Mouse (Mus musculus) cerebellum, adult 11-12 months (tissue): ENCODE results near the gene Pds5b.
A peak's percentile ranks its signal among the peaks of the same experiment; 100 is the strongest.
"Not testable (repeated sequence)": the region's sequence is repeated elsewhere in the genome, so short reads cannot be mapped to it uniquely, and the experiment has no call there.

Experiments
- DNase-seq: peaks from one replicate; pipeline ENCODE4 v3.0.0; 2022

Pds5b gene

GRCm38 (mm10) chr5:150673153-150673835, at the start of gene Pds5b:
TSS of gene Pds5b (plus strand) at chr5:150673739.
- DNase-seq: peak; percentile 95

DNA sequence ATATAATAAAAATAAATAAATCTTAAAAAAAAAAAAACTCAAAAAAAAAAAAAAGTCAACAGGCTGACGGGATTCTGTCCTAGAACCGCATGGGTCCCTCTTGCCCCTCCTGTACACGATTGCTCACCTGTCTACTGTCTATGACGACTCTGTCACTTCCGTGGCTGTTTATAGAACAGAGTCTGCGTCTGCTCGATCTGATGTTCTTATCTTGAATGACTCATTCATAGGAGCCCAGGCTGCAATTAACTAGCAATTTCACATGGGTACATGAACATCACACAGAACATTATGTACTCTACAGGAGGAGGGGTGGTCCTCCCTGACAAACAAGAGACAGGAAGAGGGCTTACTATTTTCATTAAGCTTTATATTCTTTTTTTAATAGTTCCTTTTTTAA, 48.0 kb upstream of the Pds5b start:
- DNase-seq: no peak

DNA sequence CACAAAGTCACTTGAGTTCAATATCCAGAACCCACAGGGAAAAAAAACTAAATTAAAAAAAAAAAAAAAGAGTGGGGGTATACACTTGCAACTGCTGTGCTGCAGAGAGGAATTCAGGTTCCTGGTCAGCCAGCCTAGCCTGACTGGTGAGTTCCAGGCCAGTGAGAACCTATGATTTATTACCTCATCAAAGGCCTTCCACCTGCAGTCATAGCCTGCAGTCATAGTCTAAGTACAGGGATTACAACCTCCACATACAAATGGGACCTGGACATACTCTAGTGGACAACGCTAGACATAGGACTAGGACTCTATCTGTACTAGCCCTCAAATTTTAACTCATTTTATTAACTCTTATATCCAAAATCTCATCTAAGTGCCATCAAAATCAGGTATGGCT, 44.3 kb upstream of the Pds5b start:
- no peak for DNase-seq

DNA sequence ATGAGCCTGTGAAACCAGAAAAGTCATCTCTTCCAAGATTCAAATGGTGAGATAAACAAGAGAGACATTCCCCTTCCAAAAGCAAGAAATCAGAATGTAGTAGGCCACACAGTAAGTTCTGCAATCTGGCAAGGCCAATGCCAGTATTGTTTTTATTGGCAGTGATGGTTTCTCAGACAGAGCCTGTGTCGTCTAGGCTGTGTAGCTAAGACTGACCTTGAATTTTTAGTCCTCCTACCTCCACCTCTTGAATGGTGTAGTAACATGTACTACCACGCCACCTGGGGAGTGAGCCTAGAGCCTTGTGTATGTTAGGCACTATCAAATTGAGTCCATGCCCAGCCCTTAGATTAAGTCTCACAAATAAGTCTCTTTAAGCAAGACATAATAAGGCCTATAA, 43.8 kb upstream of the Pds5b start:
- no peak for DNase-seq

DNA sequence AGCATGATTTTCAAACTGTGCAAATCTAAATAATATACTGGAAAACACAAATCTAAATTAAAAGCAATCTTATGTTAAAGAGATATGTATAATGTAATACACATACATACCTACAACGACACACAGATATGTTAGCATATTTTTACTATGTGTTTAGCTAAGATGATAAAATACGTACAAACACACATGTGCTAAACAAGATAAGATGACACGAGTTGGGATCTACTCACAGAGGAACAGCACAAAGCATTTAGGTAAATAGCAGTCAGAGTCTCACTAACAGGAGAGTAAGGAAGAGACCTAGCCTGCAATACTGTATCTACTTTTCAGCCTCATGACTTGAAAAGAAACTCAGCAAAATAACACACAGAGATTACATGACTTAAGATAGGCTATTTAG, 32.1 kb upstream of the Pds5b start:
- DNase-seq: no peak

GRCm38 (mm10) chr5:150643390-150643789, 30.1 kb upstream of the Pds5b start:
- DNase-seq: not testable (repeated sequence)

- DNase-seq: no peak
Measured at GRCm38 (mm10) chr5:150644926-150645325, 28.6 kb upstream of the Pds5b start.

GRCm38 (mm10) chr5:150652578-150652977, 21.0 kb upstream of the Pds5b start:
- no peak for DNase-seq

GRCm38 (mm10) chr5:150654548-150654947, 19.0 kb upstream of the Pds5b start:
- no peak for DNase-seq

GRCm38 (mm10) chr5:150659425-150659824, 14.1 kb upstream of the Pds5b start:
- not testable (repeated sequence) for DNase-seq

- not testable (repeated sequence) for DNase-seq
Measured at GRCm38 (mm10) chr5:150660296-150660695, 13.2 kb upstream of the Pds5b start.

- not testable (repeated sequence) for DNase-seq
Measured at GRCm38 (mm10) chr5:150663926-150664325, 9.6 kb upstream of the Pds5b start.

- no peak for DNase-seq
Measured at GRCm38 (mm10) chr5:150664794-150665131, 8.8 kb upstream of the Pds5b start.

DNA sequence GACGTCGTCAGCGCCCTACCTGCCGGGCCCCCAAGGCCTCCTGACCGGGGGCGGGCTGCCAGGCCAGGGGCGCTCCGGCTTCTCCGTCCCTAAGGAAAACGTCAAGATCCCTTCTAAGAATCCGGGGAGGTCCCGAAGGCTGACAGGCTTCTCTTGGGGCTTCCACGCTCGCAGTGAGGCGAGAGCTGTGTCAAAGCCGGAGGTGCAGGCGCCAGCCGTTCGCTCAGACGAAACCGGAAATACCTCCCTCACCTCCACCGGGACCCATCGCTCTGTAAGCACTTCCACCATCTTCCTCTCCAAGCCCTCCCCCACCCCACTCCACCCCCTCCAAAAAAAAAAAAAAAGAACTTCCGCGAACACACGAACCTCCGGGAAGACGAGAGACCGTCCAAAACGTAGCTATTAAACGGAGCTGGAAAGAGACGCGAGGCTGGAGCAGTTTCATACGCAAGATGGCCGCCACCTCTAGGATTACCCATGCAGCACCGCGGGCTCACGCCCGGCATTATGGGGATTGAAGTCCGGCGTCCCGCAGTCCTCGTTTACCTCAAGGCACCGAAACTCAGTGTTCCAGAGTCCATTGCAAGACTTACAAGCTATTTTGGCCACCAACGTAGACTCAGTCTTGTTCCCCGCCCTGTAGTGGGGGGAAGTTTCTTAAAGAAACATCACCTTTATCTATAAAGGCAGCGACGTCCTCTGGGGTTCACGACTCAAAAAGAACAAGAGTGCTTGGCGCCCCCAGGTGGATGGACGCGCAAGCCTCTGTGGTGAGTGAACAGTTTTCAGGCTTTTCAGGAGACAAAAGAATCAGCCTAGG, 8.2 kb upstream of the Pds5b start:
- peak; percentile 97 for DNase-seq

- not testable (repeated sequence) for DNase-seq
Measured at GRCm38 (mm10) chr5:150666133-150666739, 7.3 kb upstream of the Pds5b start, which contains the start of gene N4bp2l2. TSS of gene N4bp2l2 (minus strand) at chr5:150666183.

DNA sequence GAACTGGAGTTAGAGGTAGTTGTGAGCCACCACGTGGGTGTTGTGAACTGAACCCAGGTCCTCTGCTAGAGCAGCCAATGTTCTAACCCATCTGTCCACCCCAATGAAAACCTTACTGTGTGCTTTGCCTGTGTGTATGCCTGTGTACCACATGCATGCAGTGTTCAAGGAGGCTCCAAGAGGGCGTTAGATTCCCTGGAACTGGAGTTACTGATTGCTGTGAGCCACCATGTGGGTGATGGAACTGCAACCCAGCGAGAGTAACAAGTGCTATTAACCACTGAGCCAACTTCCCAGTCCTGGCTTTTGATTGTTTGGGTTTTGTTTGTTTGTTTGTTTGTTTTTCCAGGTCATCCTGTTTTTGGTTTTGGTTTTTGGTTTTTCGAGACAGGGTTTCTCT, 4.8 kb upstream of the Pds5b start:
- no peak for DNase-seq

DNA sequence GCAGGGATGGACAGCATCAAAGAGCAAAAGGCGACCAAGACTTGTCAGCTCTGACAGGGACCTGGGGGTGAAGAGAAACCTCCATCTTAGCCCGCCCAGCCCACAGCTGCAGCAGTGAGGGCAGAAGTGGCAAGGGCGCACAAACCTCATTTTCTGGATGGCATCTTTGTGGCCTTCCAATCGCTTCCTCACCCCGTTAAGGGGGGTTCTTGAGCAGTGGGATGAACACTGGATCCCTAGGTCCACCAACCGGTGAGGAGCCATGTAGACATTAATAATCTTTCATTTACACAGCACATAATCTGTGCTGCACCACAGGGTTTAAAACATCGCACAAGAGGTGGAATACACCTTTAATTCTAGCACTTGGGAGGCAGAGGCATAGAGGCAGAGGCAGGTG, 1.2 kb upstream of the Pds5b start:
- peak; percentile 45 for DNase-seq

DNA sequence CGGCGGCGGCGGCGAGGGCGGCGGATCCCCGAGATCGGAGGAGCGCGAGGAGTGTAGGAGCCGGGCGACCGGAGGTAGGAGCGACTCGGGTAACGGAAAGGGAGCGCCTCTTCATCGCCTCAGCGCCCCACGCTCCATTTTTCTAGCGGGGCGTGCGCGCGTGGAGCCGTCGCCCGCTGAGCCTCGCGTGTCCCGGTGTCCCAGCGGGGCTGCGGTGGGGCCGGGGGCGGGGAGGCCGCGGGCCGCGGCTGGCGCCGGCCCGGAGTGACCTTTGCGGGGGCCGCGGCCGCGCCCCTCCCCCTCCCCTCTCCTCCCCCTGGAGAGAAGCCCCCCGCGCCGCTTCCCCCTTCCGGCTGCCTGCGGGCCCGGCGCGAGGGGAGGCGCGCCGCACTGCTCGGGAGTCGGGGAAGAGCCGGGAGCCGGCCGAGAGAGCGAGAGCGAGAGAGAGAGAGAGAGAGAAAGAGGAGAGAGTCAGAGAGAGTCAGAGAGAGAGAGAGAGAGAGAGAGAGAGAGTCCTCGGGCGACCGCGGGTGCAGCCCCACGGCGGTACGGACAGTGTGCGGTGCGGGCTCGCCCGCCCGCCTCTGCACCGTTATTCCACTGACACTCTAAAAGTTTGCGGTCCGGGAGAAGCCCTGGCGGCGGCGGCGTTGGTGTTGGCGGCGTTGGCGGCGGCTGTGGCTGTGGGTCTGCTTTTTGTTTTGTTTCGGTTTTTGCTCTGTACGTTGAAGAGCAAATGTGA, 512 bp downstream of the Pds5b start:
- DNase-seq: no peak

- DNase-seq: no peak
Measured at GRCm38 (mm10) chr5:150674866-150675265, 1.3 kb downstream of the Pds5b start.

DNA sequence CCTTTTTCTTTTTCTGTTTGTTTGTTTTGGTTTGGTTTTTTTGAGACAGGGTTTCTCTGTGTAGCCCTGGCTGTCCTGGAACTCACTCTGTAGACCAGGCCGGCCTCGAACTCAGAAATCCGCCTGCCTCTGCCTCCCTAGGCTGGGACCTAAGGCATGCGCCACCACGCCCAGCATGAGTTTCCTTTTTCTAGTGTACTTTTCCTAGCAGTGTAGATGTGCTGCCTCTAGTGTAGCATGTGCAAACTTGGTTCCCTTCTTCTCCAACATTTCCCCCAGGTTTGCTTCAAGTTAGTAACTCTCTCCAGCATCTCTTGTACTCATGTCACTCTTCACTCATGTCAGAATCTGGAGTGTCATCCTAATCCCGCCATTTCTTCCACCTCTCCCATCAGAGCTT, 9.3 kb downstream of the Pds5b start:
- not testable (repeated sequence) for DNase-seq

DNA sequence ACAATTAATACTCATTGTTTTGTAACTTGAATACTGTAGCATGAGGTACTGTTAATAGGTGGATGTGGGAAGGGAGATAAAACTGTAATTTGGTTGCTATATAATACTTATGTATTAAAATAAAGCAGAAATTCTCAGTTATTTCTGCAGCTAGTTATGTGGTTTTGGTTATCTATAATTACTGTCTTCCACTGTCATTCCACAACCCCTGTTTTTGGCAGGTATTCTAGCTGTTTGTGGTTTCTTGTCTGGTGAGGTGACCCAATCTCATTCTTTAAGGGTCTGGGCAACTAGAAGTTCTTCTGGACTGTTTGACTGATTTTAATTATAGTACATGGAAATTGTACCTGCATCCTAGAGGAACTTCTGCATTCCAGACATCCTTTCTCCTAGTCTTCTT, 17.1 kb downstream of the Pds5b start:
- no peak for DNase-seq

DNA sequence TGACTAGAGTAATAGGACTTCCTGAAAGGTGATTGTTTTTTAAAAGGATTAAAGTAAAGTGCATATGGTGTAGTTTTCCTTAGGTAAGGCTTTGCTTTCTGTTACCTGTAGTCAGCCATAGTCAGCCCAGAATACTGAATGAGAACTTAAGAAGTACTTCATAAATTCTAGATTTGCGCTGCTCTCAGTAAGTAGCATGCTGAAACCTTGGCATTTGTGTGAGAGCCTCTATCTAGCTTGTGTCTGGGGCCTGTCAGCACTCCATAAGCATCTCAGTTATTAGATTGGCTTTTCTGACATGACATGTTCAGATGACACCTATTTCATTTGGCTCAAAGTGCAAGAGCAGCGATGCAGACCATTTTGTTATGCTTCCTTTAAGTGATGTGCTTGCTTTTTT, 19.7 kb downstream of the Pds5b start:
- no peak for DNase-seq

- peak; percentile 25 for DNase-seq
Measured at GRCm38 (mm10) chr5:150702714-150703113, 29.2 kb downstream of the Pds5b start.
